Mouse (Mus musculus): ENCODE measurements at regions not wholly inside any gene's neighbourhood (a gene's known extent, or its start where the extent isn't known, plus 50 kb on each side); places are given as distances from the start of the nearest gene placed in this dataset.

- no peak for TF ChIP-seq CTCF (IDR thresholded peaks at IDR 0.05; ENCODE audit: borderline replicate concordance, control insufficient read depth, extremely low read depth, insufficient read depth, low read length, poor library complexity)
- TF ChIP-seq POLR2A (IDR thresholded peaks at IDR 0.05; ENCODE audit: control insufficient read depth, extremely low read depth, insufficient read depth, low read length, poor library complexity): no peak
Observed at GRCm38 (mm10) chr10:38114194-38114593, 707.4 kb downstream of the Rfpl4b start.

All from thymus, adult 2 months (tissue).